Mouse (Mus musculus) cerebellum, adult 2 months (tissue): ENCODE results near the gene Il31ra. TPM values are rescaled to one million over a fixed set of nuclear protein-coding genes. Genes with fewer than 3 reads are reported as not detected.

Experiments used
- DNase-seq, 2 experiments: peaks; one replicate each; pipeline ENCODE4 v3.0.0; 2021
- H3K27ac ChIP-seq: fragments of 200-500 bp; 2 replicates; pipeline ENCODE4 v1.5.1; 2012; ENCODE audit warnings: low read length, control low read depth, inconsistent platforms; ENCODE audit not compliant: insufficient read depth
- H3K27me3 ChIP-seq: fragments of 200-500 bp; 2 replicates; pipeline ENCODE4 v1.6.1; 2012; ENCODE audit warnings: inconsistent platforms, mild to moderate bottlenecking, low read length, moderate library complexity; ENCODE audit not compliant: control insufficient read depth, insufficient read depth
- H3K4me1 ChIP-seq: fragments of 200-500 bp; 2 replicates; pipeline ENCODE4 v1.6.1; 2011; ENCODE audit warnings: low read length; ENCODE audit not compliant: control insufficient read depth, insufficient read depth
- H3K4me3 ChIP-seq: fragments of 200-500 bp; replicated peaks from 2 replicates; pipeline ENCODE3; 2011; ENCODE audit warnings: mild to moderate bottlenecking, low read depth, low read length, control low read depth; ENCODE audit not compliant: insufficient read depth
- CTCF ChIP-seq: fragments of 200-500 bp; IDR thresholded peaks from 2 replicates; pipeline ENCODE4 v1.5.1; 2011; ENCODE audit warnings: low read depth, mild to moderate bottlenecking, control low read depth, low read length, moderate library complexity, borderline replicate concordance; ENCODE audit not compliant: insufficient read depth
- POLR2A ChIP-seq: fragments of 200-500 bp; IDR thresholded peaks from 2 replicates; pipeline ENCODE4 v1.6.1; 2011; ENCODE audit warnings: low read length, control low read depth, borderline replicate concordance; ENCODE audit not compliant: insufficient read depth
- WGBS: fragments of 180-500 bp; shearing (Covaris S2); methylation state at CpG from one replicate; pipeline ENCODE4 v1.1.7; 2018; 5-methylcytosine and 5-hydroxymethylcytosine counted together
- polyA plus RNA-seq: library from polyadenylated mRNA; depleted of rRNA; stranded (reverse); fragments of >200 nt; gene quantifications from 2 replicates; pipeline ENCODE4 v1.2.3, GENCODE M21; 2012

Il31ra gene
- polyA plus RNA-seq, 1 experiment: 0.11 TPM

- TF ChIP-seq CTCF: no peak
- no peak for TF ChIP-seq POLR2A
- 91% methylated on average over 3 of the region's 3 CpGs for WGBS
- Histone ChIP-seq H3K27ac (no peak overlapping the region), H3K4me1 (no peaks in the 10 kb centered on the region), H3K4me3 (no peak overlapping the region), H3K27me3 (no peaks in the 10 kb centered on the region)
- DNase-seq: no peak
These were observed 14.4 kb upstream of the Il31ra start for GRCm38 (mm10) chr13:112608606-112609005.

GRCm38 (mm10) chr13:112604411-112604810, 10.3 kb upstream of the Il31ra start:
- Histone ChIP-seq H3K4me3 (no peak overlapping the region), H3K27ac (no peak overlapping the region), H3K27me3 (no peaks in the 10 kb centered on the region), H3K4me1 (no peaks in the 10 kb centered on the region)
- WGBS: 42% methylated on average over 4 of the region's 4 CpGs
- TF ChIP-seq POLR2A: no peak
- no peak for TF ChIP-seq CTCF
- no peak for DNase-seq

DNA sequence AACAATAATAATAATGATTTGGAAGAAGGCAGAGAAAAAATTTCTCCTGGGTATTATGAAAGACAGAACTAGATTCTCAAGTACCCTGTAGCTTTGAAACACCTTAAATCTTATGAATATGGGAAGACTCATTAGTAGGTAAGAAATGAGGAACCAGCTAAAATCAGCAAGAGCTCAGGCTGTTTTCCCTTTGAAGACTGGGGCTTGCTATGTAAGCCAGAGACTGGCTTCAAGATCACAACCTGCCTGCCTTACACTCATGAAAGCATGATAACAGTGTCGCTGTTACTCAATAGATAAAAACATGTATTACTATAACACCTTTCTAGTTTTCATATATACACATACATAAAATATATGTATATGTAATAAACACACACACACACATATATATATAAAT, 9.7 kb upstream of the Il31ra start:
- no peak for DNase-seq
- H3K27me3 ChIP-seq: no peaks in the 10 kb centered on the region
- WGBS: 91% methylated on average over 1 of the region's 1 CpGs
- H3K4me1 ChIP-seq: no peaks in the 10 kb centered on the region
- H3K27ac ChIP-seq: no peak overlapping the region
- TF ChIP-seq POLR2A (no peak), CTCF (no peak)
- no peak overlapping the region for H3K4me3 ChIP-seq

- no peaks in the 10 kb centered on the region for H3K4me1 ChIP-seq
- H3K27ac ChIP-seq: no peak overlapping the region
- no peak for DNase-seq
- H3K27me3 ChIP-seq: no peaks in the 10 kb centered on the region
- H3K4me3 ChIP-seq: no peak overlapping the region
- no peak for TF ChIP-seq CTCF
- no peak for TF ChIP-seq POLR2A
- 97% methylated on average over 2 of the region's 2 CpGs for WGBS
These were observed 8.4 kb upstream of the Il31ra start for GRCm38 (mm10) chr13:112602607-112603006.

DNA sequence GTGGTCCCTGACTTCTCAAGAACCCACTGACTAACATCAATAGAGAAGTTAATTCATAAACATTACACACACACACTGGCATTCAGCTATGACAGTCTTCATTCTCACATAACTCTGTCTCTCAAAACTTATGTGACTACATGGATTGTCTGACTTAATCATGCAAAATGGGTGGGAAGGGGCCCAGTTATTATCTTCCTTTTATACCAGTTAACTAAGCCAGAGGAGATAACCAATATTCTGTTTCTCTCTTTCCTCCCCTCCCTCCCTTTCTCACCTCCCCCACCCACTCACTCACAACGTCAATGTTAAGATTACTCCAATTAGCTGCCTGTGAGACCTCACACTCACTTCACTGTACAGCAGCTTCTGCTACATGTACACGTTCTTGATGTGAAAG, 3.9 kb downstream of the Il31ra start:
- H3K27ac ChIP-seq: no peak overlapping the region
- WGBS: 58% methylated on average over 2 of the region's 2 CpGs
- DNase-seq: no peak
- H3K27me3 ChIP-seq: no peaks in the 10 kb centered on the region
- H3K4me1 ChIP-seq: no peaks in the 10 kb centered on the region
- H3K4me3 ChIP-seq: no peak overlapping the region
- TF ChIP-seq CTCF: no peak
- no peak for TF ChIP-seq POLR2A

GRCm38 (mm10) chr13:112589625-112590024, 4.5 kb downstream of the Il31ra start:
- H3K27ac ChIP-seq: no peak overlapping the region
- DNase-seq: no peak
- no peaks in the 10 kb centered on the region for H3K27me3 ChIP-seq
- H3K4me3 ChIP-seq: no peak overlapping the region
- TF ChIP-seq CTCF (no peak), POLR2A (no peak)
- H3K4me1 ChIP-seq: no peaks in the 10 kb centered on the region

DNA sequence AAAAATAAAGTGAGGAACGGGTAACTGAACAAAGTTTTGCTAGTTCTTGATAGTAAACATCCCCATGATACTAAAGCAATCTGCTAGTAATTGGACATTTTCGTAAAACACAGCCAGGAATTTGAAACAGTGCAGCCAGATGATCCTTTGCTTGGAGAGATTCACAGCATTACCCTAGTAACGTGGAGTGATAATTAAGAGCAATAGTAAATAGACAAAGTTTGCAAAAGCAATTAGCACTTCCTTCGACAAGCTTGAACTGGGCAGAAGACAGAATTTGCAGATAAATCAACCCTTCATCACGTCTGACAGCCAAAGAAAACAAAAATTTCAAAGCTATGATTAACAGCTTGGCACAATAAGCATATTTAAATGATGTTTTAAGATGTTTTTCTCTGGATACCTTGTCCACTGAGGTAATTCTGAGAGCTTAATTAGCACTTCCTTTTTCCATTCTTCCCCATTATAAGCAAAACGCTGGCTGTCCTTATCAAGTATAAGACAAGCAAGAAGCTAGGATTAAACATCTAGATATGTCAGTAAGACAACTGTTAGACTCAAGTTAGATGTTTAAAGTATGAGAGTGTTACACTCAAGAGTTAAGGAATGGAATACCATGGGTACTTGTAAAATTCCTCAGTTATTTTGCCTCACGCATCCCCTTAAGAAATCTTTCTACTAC, 9.5 kb downstream of the Il31ra start:
- H3K4me1 ChIP-seq: no peaks in the 10 kb centered on the region
- no peaks in the 10 kb centered on the region for H3K27me3 ChIP-seq
- TF ChIP-seq POLR2A (no peak), CTCF (no peak)
- no peak overlapping the region for H3K4me3 ChIP-seq
- H3K27ac ChIP-seq: no peak overlapping the region
- WGBS: 81% methylated on average over 7 of the region's 7 CpGs
- DNase-seq: no peak

GRCm38 (mm10) chr13:112582291-112582690, 11.9 kb downstream of the Il31ra start:
- no peak for TF ChIP-seq CTCF
- no peak for TF ChIP-seq POLR2A

More at GRCm38 (mm10) chr13:112582291-112582690, 11.9 kb downstream of the Il31ra start:
- Histone ChIP-seq H3K27ac (no peak overlapping the region), H3K4me3 (no peak overlapping the region), H3K4me1 (no peaks in the 10 kb centered on the region), H3K27me3 (no peaks in the 10 kb centered on the region)
- no peak for DNase-seq
- 24% methylated on average over 8 of the region's 8 CpGs for WGBS
